Mouse (Mus musculus): ENCODE results near the gene Scg5. TPM values are rescaled to one million over a fixed set of nuclear protein-coding genes. Genes with fewer than 3 reads are reported as not detected.

Gene Scg5
- polyA plus RNA-seq, 1 experiment from 2014 or later = 0.99 TPM

DNA sequence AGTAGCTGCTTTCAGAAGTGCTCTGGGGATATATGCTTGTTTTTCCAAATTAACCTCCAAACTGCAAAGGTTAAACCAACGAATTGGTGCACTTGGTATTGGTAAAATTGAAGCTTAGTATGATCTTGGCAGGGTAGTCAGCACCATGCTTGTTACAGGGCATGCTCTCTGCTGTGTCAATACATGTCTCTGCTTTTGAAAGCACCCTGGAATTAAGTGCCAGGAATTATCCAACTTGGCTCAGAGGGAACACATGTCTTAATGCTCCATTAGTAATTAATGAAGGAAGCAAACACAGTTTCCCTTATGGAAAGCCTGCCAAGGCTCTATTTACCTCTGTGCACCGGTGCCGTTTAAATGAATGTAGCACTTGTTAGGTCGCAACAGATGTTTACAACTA, 33.7 kb downstream of the Scg5 start:
- Histone ChIP-seq H3K4me3 (no peak overlapping the region), H3K4me1 (no peaks in the 10 kb centered on the region), H3K9me3 (no peaks in the 10 kb centered on the region), H3K36me3 (no peaks in the 10 kb centered on the region), H3K27ac (no peak overlapping the region), H3K27me3 (ENCODE audit: insufficient read depth, poor library complexity, severe bottlenecking) (no peaks in the 10 kb centered on the region)
- DNase-seq (ENCODE audit: low spot score) = no peak
- 78% methylated on average over 4 of the region's 4 CpGs for WGBS

DNA sequence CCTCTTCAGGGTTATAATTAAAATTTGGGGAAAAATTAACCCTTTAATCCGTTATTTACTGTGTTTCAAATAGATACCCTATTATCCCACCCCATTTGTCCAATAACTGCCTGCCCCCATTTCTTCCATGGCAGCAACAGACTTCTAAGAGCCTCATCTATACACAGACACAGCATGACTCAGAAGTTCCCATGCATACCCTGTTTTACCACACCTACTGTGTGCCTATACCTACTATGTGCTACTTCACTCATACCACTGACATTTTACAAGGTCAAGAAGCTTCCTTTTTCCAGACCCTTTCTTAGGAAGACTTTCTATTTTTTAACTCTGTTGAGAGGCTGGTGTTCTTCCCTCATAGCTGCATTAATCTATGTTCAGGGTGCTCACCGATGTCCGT, 35.4 kb downstream of the Scg5 start:
- no peaks in the 10 kb centered on the region for H3K4me1 ChIP-seq
- no peaks in the 10 kb centered on the region for H3K9me3 ChIP-seq
- no peaks in the 10 kb centered on the region for H3K27me3 ChIP-seq (ENCODE audit: insufficient read depth, poor library complexity, severe bottlenecking)
- no peaks in the 10 kb centered on the region for H3K36me3 ChIP-seq
- WGBS = 78% methylated on average over 3 of the region's 3 CpGs
- DNase-seq (ENCODE audit: low spot score) = no peak
- H3K4me3 ChIP-seq = no peak overlapping the region
- H3K27ac ChIP-seq = no peak overlapping the region

DNA sequence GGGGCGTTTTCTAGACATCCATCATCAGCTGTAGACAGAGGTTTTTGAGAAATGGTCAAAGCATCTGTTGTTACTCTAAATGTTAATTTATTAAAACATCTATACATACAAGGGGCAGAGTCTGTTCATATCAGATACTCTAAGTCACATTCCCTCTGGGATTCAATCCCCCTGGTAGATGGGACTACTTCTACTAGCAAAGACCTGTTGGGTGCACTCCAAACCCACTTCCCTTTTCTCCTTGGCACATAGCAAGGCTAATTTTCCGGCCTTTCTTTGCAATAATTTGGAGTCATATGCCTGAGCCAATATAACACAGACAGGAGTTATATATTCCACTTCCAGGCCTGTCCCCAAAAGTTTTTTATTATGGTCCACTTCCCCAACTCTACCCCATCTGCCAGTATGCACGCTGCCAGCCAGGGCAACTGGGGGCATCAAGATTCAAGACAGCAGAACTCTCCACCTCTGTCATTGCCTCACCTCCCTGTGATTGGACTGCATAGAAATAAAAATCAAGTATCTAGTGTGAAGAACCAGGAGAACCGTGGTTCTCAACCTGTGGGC, 40.0 kb downstream of the Scg5 start:
- Histone ChIP-seq H3K27me3 (ENCODE audit: insufficient read depth, poor library complexity, severe bottlenecking) (no peaks in the 10 kb centered on the region), H3K4me1 (no peaks in the 10 kb centered on the region), H3K9me3 (no peaks in the 10 kb centered on the region), H3K4me3 (no peak overlapping the region), H3K27ac (no peak overlapping the region), H3K36me3 (no peaks in the 10 kb centered on the region)
- no peak for DNase-seq (ENCODE audit: low spot score)
- WGBS = 81% methylated on average over 4 of the region's 4 CpGs

DNA sequence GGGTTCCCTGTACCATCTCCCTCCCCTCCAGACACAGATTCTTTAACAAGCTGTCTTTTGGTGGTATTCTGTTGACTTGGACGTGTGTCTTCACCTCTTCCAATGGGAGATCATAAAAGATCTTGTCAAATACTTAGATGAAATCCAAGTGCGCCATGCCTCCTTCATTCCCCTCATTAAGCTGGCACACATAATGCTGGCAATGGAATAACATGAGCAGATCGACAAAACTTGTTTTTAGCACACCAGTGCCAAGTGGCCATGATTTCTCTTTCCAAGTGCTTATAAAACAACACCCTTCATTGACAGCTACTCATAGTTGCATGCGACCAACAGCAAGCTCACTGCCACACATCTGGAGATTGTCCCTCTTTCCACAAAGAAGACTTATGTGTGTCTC, 41.0 kb downstream of the Scg5 start:
- WGBS = 82% methylated on average over 4 of the region's 4 CpGs
- Histone ChIP-seq H3K4me3 (no peak overlapping the region), H3K27ac (no peak overlapping the region), H3K9me3 (no peaks in the 10 kb centered on the region), H3K36me3 (no peaks in the 10 kb centered on the region), H3K4me1 (no peaks in the 10 kb centered on the region), H3K27me3 (ENCODE audit: insufficient read depth, poor library complexity, severe bottlenecking) (no peaks in the 10 kb centered on the region)
- no peak for DNase-seq (ENCODE audit: low spot score)

DNA sequence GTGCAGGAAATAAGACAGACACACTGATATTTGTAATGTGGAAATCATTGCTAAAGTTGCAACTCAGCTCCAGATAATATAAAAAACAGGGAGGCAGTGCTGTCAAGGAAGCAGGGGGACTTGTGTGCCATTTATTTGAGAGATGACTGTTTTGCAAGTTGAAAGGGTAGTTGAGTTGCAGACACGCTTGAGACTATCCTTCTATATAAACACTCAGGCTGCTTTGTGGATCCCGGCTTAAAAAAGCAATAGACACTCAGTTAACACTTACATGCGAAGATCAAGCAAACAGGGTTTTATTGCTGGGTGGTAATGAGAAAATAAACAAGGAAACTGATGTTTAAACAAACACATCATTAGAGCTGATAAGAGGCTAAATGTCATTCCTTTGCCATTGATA, 44.1 kb downstream of the Scg5 start:
- DNase-seq (ENCODE audit: low spot score) = no peak
- 48% methylated on average over 3 of the region's 3 CpGs for WGBS

DNA sequence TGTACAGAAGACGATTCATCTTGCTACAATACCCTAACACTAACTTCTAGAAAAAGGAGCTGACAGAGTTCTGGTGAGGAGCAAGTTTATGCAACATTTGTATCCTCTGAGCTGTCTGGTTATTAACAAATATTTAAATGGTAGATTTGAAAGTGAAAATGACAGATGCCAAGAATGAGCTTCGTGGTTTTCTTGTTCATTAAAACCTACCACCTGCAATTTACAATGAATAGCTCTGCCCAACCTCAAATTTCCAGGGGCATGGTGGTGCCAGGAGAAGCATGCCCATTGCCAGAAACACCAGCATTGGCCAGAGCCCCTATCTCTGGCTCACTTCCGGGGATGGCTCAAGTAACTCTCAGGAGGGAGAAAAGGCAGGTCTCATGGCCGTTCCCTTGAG, 47.4 kb downstream of the Scg5 start:
- Histone ChIP-seq H3K9me3 (no peaks in the 10 kb centered on the region), H3K4me1 (no peaks in the 10 kb centered on the region), H3K27me3 (ENCODE audit: insufficient read depth, poor library complexity, severe bottlenecking) (no peaks in the 10 kb centered on the region), H3K27ac (no peak overlapping the region), H3K4me3 (no peak overlapping the region), H3K36me3 (no peaks in the 10 kb centered on the region)
- 76% methylated on average over 4 of the region's 4 CpGs for WGBS
- DNase-seq (ENCODE audit: low spot score) = no peak

More for the DNA sequence above, 44.1 kb downstream of the Scg5 start:
- Histone ChIP-seq H3K4me1 (no peaks in the 10 kb centered on the region), H3K36me3 (no peaks in the 10 kb centered on the region), H3K27ac (no peak overlapping the region), H3K4me3 (no peak overlapping the region), H3K27me3 (ENCODE audit: insufficient read depth, poor library complexity, severe bottlenecking) (no peaks in the 10 kb centered on the region), H3K9me3 (no peaks in the 10 kb centered on the region)

DNA sequence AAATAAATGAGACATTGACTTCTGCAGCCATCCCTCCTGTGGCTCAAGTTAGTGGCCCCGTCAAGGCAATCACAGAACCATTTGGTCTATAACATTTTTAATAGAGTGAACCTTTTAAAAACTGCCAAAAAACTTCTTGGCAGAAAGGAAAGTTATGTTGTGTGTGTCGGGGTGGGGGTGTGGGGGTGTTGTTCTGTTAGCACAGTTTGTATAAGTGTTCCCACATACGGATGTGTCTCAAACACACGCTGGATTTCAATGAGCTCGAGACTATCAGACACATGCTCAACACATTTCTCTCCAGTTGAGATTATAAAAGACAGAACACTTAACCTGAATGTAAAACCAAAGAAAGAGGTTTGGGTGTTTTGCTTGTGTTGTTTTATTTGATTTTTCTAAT, 47.8 kb downstream of the Scg5 start:
- WGBS = 83% methylated on average over 5 of the region's 5 CpGs
- H3K36me3 ChIP-seq = no peaks in the 10 kb centered on the region
- H3K27me3 ChIP-seq (ENCODE audit: insufficient read depth, poor library complexity, severe bottlenecking) = no peaks in the 10 kb centered on the region
- no peaks in the 10 kb centered on the region for H3K4me1 ChIP-seq
- H3K27ac ChIP-seq = no peak overlapping the region
- DNase-seq (ENCODE audit: low spot score) = no peak
- no peak overlapping the region for H3K4me3 ChIP-seq
- H3K9me3 ChIP-seq = no peaks in the 10 kb centered on the region

DNA sequence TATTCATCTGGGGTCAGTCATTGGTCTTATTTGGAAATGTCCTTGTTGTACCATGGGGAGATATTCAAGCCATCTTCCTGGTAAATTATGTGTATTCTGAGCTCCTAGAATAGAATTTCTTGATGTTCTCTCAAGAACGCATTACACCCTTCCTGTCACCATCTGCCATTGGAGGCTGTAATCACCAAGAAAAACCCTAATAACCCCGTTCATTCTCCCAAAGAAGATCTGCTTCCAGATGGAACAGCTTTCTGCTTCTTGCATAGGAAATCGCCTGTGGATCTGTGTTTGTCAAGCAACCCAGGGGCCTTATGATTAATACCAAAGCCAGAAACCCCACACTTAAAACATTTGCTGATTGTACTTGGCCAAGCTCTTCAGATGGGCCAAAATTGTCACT, 49.6 kb downstream of the Scg5 start:
- Histone ChIP-seq H3K27me3 (ENCODE audit: insufficient read depth, poor library complexity, severe bottlenecking) (no peaks in the 10 kb centered on the region), H3K9me3 (no peaks in the 10 kb centered on the region), H3K27ac (no peak overlapping the region), H3K4me3 (no peak overlapping the region), H3K4me1 (no peaks in the 10 kb centered on the region), H3K36me3 (no peaks in the 10 kb centered on the region)
- 74% methylated on average over 3 of the region's 3 CpGs for WGBS
- DNase-seq (ENCODE audit: low spot score) = no peak

DNA sequence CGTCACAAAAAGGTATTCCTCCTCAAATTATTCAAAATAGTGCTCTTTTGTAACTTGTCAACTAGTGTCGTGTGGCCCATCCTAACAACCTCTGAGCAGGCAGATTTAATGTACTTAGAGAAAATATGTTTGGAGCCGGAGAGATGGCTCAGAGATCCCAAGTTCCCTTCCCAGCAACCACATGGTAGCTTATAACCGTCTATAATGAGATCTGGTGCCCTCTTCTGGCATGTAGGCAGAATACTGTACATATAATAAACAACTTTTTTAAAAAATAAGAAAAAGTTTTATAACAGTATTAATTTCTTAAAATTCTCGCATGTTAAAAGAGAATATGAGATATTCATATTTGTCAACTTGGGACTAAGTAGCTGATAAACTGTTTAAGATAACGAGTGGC, 50.9 kb downstream of the Scg5 start:
- WGBS = 67% methylated on average over 6 of the region's 6 CpGs
- Histone ChIP-seq H3K27me3 (ENCODE audit: insufficient read depth, poor library complexity, severe bottlenecking) (no peaks in the 10 kb centered on the region), H3K36me3 (no peaks in the 10 kb centered on the region), H3K4me3 (no peak overlapping the region), H3K4me1 (no peaks in the 10 kb centered on the region), H3K27ac (no peak overlapping the region), H3K9me3 (no peaks in the 10 kb centered on the region)
- no peak for DNase-seq (ENCODE audit: low spot score)

DNA sequence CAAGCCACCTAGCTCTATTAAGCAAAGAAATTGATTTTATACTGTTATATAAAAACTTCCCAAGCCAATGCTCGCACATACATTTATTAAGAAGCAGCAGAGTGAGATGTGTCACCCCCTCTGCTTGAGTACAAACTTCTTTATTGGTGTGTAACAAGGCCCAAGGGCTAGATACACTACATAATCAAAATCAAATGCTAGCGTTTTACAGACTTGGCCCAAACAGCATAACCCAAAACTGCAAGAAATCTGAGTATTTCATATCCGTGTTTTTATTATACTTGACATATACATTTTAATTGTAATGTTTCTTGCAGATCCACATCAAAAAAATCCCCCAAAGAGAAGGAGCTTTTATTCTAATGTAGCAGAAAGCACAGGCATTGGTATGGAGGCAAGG, 52.6 kb downstream of the Scg5 start:
- Histone ChIP-seq H3K4me1 (no peaks in the 10 kb centered on the region), H3K27ac (no peak overlapping the region), H3K9me3 (no peaks in the 10 kb centered on the region), H3K36me3 (no peaks in the 10 kb centered on the region), H3K27me3 (ENCODE audit: insufficient read depth, poor library complexity, severe bottlenecking) (no peaks in the 10 kb centered on the region), H3K4me3 (no peak overlapping the region)
- 79% methylated on average over 3 of the region's 3 CpGs for WGBS
- no peak for DNase-seq (ENCODE audit: low spot score)

DNA sequence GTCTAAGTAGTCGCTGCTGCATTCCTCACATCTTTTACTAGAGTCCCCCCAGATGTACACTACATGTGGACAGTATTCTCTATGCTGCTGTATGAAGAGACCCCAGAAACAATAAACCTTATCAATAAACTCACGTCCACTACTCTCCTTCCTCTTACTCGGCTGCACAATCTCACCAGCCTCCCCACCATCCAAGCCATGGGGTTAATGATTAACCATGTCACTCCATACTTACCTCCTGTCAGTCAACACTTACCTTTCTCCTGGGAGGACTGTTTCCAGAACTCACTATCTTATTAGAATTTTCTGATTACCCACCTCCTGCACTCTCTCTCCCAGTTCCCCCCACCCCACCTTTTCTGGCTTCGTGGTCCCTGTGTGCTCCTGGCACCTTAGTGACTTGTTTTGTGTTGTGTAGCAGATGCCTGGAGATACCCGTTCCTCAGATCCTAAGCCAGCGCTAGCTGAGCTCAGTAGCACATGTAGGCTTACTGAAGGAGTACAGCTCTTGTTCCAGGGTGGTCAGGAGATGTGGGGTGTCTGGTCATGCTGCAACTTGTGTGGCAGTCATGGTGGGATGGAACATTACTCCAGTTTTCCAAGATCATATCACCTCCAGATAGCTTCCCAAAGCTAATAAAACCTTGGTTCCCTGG, 54.6 kb downstream of the Scg5 start:
- Histone ChIP-seq H3K27me3 (ENCODE audit: insufficient read depth, poor library complexity, severe bottlenecking) (no peaks in the 10 kb centered on the region), H3K36me3 (no peaks in the 10 kb centered on the region), H3K4me1 (no peaks in the 10 kb centered on the region), H3K9me3 (no peaks in the 10 kb centered on the region), H3K4me3 (no peak overlapping the region), H3K27ac (no peak overlapping the region)
- no peak for DNase-seq (ENCODE audit: low spot score)
- 56% methylated on average over 6 of the region's 6 CpGs for WGBS

DNA sequence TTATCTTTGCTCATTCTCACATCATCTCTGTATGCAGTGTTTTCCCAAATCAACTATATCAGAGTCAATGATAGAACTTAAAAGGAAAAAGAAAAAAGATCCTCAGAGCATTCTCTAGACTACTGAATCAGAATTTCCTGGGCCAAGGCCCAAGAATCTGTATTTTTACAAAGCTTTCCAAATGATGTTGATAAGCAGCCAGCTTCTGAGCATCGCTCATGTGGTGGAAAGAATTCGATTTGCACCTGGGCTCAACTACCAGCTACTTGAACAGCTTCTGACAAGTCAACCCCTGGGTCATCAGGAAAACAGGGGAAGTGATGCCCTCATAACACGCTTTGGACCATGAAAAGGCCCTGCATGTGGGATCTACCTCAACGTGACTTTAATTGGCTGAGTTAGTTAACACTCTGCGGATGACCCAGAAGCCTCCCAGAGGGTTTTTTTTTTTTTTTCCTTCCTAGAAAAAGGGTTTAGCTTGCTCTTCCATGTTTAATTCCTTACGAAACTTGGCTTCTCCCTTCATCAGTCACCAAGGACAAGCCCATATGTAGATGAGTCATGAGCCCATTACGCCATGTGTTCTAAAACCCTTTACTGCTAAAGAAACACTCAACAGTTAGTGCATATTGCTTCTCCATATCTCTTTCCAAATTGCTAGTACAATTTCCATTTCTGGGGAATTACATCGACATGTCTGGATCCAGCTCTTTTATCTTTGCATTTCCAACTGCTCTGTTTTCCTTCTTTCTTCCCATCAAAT, 60.2 kb downstream of the Scg5 start:
- no peak for DNase-seq (ENCODE audit: low spot score)
- WGBS = 80% methylated on average over 8 of the region's 8 CpGs
- Histone ChIP-seq H3K27ac (no peak overlapping the region), H3K4me3 (no peak overlapping the region), H3K9me3 (no peaks in the 10 kb centered on the region), H3K4me1 (no peaks in the 10 kb centered on the region), H3K27me3 (ENCODE audit: insufficient read depth, poor library complexity, severe bottlenecking) (0 out of 2 replicates have a peak, but pooled peaks cover 7% of the 10 kb centered on the region), H3K36me3 (no peaks in the 10 kb centered on the region)

DNA sequence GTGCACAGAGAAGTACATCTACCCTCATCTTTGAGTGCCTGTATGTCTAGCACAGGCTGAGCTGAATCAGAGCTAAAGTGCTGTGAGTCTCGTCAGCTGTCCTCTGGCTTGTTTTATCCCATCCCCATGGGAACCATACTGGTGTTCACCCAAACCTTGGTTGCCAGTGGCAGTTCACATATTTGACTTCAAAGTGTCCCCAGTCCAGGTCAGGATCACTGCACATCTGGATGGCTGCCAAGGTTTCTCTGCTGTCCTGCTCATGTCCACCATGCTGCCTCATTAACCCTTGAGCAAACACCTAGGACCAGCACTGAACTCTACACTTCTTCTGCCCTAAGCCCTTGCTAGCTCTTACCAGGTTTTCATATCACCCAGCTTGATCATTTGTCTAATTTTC, 63.0 kb downstream of the Scg5 start:
- no peak for DNase-seq (ENCODE audit: low spot score)
- WGBS = 39% methylated on average over 1 of the region's 1 CpGs

More for the DNA sequence above, 63.0 kb downstream of the Scg5 start:
- Histone ChIP-seq H3K9me3 (no peaks in the 10 kb centered on the region), H3K4me3 (no peak overlapping the region), H3K27ac (no peak overlapping the region), H3K4me1 (no peaks in the 10 kb centered on the region), H3K36me3 (no peaks in the 10 kb centered on the region), H3K27me3 (ENCODE audit: insufficient read depth, poor library complexity, severe bottlenecking) (peaks cover 15% of the 10 kb centered on the region)
